Mouse (Mus musculus): Measurements from ENCODE around the gene Rtn4rl2.

Rtn4rl2 gene

GRCm38 (mm10) chr2:84841905-84842304 is 44.6 kb downstream of the Rtn4rl2 start:
- DNase-seq = peak in 1 of 2 experiments; percentile 34

- DNase-seq = no peak
Observed at GRCm38 (mm10) chr2:84840748-84841563, 45.6 kb downstream of the Rtn4rl2 start.

GRCm38 (mm10) chr2:84840016-84840747 is 46.3 kb downstream of the Rtn4rl2 start:
- peak; percentile 78 to 91 for DNase-seq

- peak; percentile 21 to 52 for DNase-seq
Observed at GRCm38 (mm10) chr2:84838993-84839980, 47.2 kb downstream of the Rtn4rl2 start.

- no peak for DNase-seq
Observed at GRCm38 (mm10) chr2:84838593-84838949, 47.9 kb downstream of the Rtn4rl2 start, which contains the start of gene Slc43a1. Gene Slc43a1, plus strand, starts transcription at chr2:84838850.

- DNase-seq = no peak
Observed at GRCm38 (mm10) chr2:84837817-84838592, 48.5 kb downstream of the Rtn4rl2 start.

GRCm38 (mm10) chr2:84837107-84837506 is 49.4 kb downstream of the Rtn4rl2 start:
- DNase-seq = no peak

- DNase-seq = peak; percentile 86 to 89
Observed at GRCm38 (mm10) chr2:84831666-84832391, 54.7 kb downstream of the Rtn4rl2 start.

GRCm38 (mm10) chr2:84827283-84827920 is 59.1 kb downstream of the Rtn4rl2 start:
- no peak for DNase-seq

GRCm38 (mm10) chr2:84826488-84827282 is 59.8 kb downstream of the Rtn4rl2 start, which contains the start of gene Timm10:
Gene Timm10, plus strand, starts transcription at chr2:84826997.
- DNase-seq = peak; percentile 88 to 92

GRCm38 (mm10) chr2:84823237-84823636 is 63.3 kb downstream of the Rtn4rl2 start:
- DNase-seq = no peak

GRCm38 (mm10) chr2:84822552-84822951 is 64.0 kb downstream of the Rtn4rl2 start, which contains the start of gene Smtnl1:
Gene Smtnl1, minus strand, starts transcription at chr2:84822652.
- no peak for DNase-seq
